Mouse (Mus musculus): ENCODE measurements around the gene Lrrc38. TPM values are rescaled to one million over a fixed set of nuclear protein-coding genes. Genes with fewer than 3 reads are reported as not detected.
A peak's percentile ranks its signal among the peaks of the same experiment; 100 is the strongest.

Gene Lrrc38
- polyA plus RNA-seq, 1 experiment = not detected

- Histone ChIP-seq H3K27ac (ENCODE audit: insufficient read depth, low read depth, low read length) (peak within 1 kb of the TSS; percentile 81), H3K36me3 (ENCODE audit: control insufficient read depth, insufficient read depth, low read length) (peaks cover 16% of the 10 kb centered on the region), H3K4me3 (ENCODE audit: low read depth, low read length) (peak within 1 kb of the TSS; percentile 93), H3K4me1 (ENCODE audit: control insufficient read depth, insufficient read depth, insufficient read length, low read length) (no peaks in the 10 kb centered on the region), H3K27me3 (ENCODE audit: control insufficient read depth, insufficient read depth, low read length) (no peaks in the 10 kb centered on the region)
- TF ChIP-seq CTCF (IDR thresholded peaks at IDR 0.05; ENCODE audit: extremely low read depth, insufficient read length, insufficient replicate concordance, low read depth, low read length) (0 out of 2 replicates have a peak, but pooled peaks have one; percentile 4), POLR2A (IDR thresholded peaks at IDR 0.05; ENCODE audit: low read depth, low read length) (no peak; the same call in 1 of the 2 replicates)
- under 1% methylated on average over 50 of the region's 50 CpGs for WGBS
These were observed 62.9 kb downstream of the Lrrc38 start, which contains the start of gene Pramef8 for GRCm38 (mm10) chr4:143412219-143413092. Gene Pramef8 (plus strand): TSS chr4:143412426.

DNA sequence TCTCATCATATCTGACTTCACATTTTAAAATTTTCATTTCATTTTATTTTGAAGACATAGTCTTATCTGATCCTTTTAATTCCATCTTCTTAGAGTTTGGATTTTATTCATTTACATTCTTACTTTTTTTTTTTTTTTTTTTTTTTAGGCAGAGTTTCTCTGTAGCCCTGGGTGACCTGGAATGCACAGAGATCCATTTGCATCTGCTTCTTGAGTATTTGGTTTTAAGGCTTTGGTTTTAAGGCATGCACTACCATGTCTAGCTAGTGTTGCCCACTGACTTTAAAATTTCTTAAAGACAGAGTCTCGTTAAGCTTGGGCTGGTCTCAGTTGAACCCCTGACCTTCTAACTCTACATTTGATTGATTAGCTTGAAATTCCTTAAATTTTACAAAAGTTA lies 64.1 kb downstream of the Lrrc38 start:
- no peak overlapping the region for H3K4me3 ChIP-seq (ENCODE audit: low read depth, low read length)
- WGBS = 93% methylated on average over 1 of the region's 1 CpGs
- TF ChIP-seq CTCF (IDR thresholded peaks at IDR 0.05; ENCODE audit: extremely low read depth, insufficient read length, insufficient replicate concordance, low read depth, low read length) (no peak), POLR2A (IDR thresholded peaks at IDR 0.05; ENCODE audit: low read depth, low read length) (no peak)
- no peaks in the 10 kb centered on the region for H3K27me3 ChIP-seq (ENCODE audit: control insufficient read depth, insufficient read depth, low read length)
- H3K4me1 ChIP-seq (ENCODE audit: control insufficient read depth, insufficient read depth, insufficient read length, low read length) = no peaks in the 10 kb centered on the region
- H3K36me3 ChIP-seq (ENCODE audit: control insufficient read depth, insufficient read depth, low read length) = peaks cover 27% of the 10 kb centered on the region
- no peak overlapping the region for H3K27ac ChIP-seq (ENCODE audit: insufficient read depth, low read depth, low read length)

- Histone ChIP-seq H3K4me1 (ENCODE audit: control insufficient read depth, insufficient read depth, insufficient read length, low read length) (no peaks in the 10 kb centered on the region), H3K36me3 (ENCODE audit: control insufficient read depth, insufficient read depth, low read length) (peaks cover 31% of the 10 kb centered on the region), H3K27ac (ENCODE audit: insufficient read depth, low read depth, low read length) (no peak overlapping the region), H3K4me3 (ENCODE audit: low read depth, low read length) (no peak overlapping the region), H3K27me3 (ENCODE audit: control insufficient read depth, insufficient read depth, low read length) (no peaks in the 10 kb centered on the region)
- WGBS = 94% methylated on average over 3 of the region's 3 CpGs
- TF ChIP-seq POLR2A (IDR thresholded peaks at IDR 0.05; ENCODE audit: low read depth, low read length) = no peak
- TF ChIP-seq CTCF (IDR thresholded peaks at IDR 0.05; ENCODE audit: extremely low read depth, insufficient read length, insufficient replicate concordance, low read depth, low read length) = no peak
These were observed 64.6 kb downstream of the Lrrc38 start for GRCm38 (mm10) chr4:143414121-143414520.

Other genes starting within 250 kb of the Lrrc38 start
- 5.3 and 12.3 TPM in 2 replicates for gene Prdm2, start 136.8 kb upstream of the Lrrc38 start, polyA plus RNA-seq (2012; rRNA removed)
- gene Pdpn, start 50.2 kb upstream of the Lrrc38 start, polyA plus RNA-seq (2012; rRNA removed) = 0.80 and 1.2 TPM in 2 replicates
- gene Pramel1, start 44.7 kb downstream of the Lrrc38 start, polyA plus RNA-seq (2012; rRNA removed) = not detected in 2 replicates
- gene Pramef8, start 62.7 kb downstream of the Lrrc38 start, polyA plus RNA-seq (2012; rRNA removed) = 1.4 and 3.5 TPM in 2 replicates
- gene Oog4, start 100.6 kb downstream of the Lrrc38 start, polyA plus RNA-seq (2012; rRNA removed) = not detected in 2 replicates
- gene Gm13043, start 161.6 kb downstream of the Lrrc38 start, polyA plus RNA-seq (2012; rRNA removed) = not detected in 2 replicates
- gene Gm13040, start 186.2 kb downstream of the Lrrc38 start, polyA plus RNA-seq (2012; rRNA removed) = not detected in 2 replicates
- gene BC080695, start 201.9 kb downstream of the Lrrc38 start, polyA plus RNA-seq (2012; rRNA removed) = not detected in 2 replicates
- not detected in 2 replicates for gene Gm13057, start 202.0 kb downstream of the Lrrc38 start, polyA plus RNA-seq (2012; rRNA removed)